Mouse (Mus musculus) adrenal gland, postnatal 14 days (tissue): ENCODE measurements around the gene Olfr1118. TPM values are rescaled to one million over a fixed set of nuclear protein-coding genes. Genes with fewer than 3 reads are reported as not detected.
"Not testable (repeated sequence)": the region's sequence is repeated elsewhere in the genome, so short reads cannot be mapped to it uniquely, and the experiment has no call there.

ENCODE experiments used
- DNase-seq: peaks from one replicate; pipeline ENCODE4 v3.0.0; 2021; ENCODE audit warnings: mixed read lengths
- long read RNA-seq, 2 experiments: library from polyadenylated mRNA; stranded (forward); transcript quantifications; one replicate each; pipeline ENCODE4 v2.0.0; 2021
- total RNA-seq: library from RNA; stranded (reverse); gene quantifications from 2 replicates; pipeline ENCODE4 v1.2.3, GENCODE M21; 2021

Olfr1118 gene
- total RNA-seq = not detected in 2 replicates
- long read RNA-seq, experiment 1 = 0 reads
- long read RNA-seq, experiment 2 = 0 reads

GRCm38 (mm10) chr2:87307281-87307680 lies at the start of gene Olfr1118:
Gene Olfr1118 (plus strand): TSS chr2:87307581.
- no peak for DNase-seq

GRCm38 (mm10) chr2:87267234-87267633 lies 40.1 kb upstream of the Olfr1118 start, which contains the start of gene Olfr1116:
Gene Olfr1116 (plus strand): TSS chr2:87267534.
- no peak for DNase-seq

GRCm38 (mm10) chr2:87293977-87294376 lies 13.4 kb upstream of the Olfr1118 start:
- DNase-seq = not testable (repeated sequence)

- DNase-seq = no peak
Observed at GRCm38 (mm10) chr2:87354515-87354914, 47.1 kb downstream of the Olfr1118 start, which contains the start of gene Olfr1120. Gene Olfr1120 (plus strand): TSS chr2:87354815.

- DNase-seq = not testable (repeated sequence)
Observed at GRCm38 (mm10) chr2:87360121-87360520, 52.7 kb downstream of the Olfr1118 start.

Other genes starting within 250 kb of the Olfr1118 start
- gene Olfr1107, start 231.8 kb upstream of the Olfr1118 start, total RNA-seq = not detected in 2 replicates
- gene Olfr1109, start 211.6 kb upstream of the Olfr1118 start, total RNA-seq = not detected in 2 replicates
- gene Olfr259, start 193.0 kb upstream of the Olfr1118 start, total RNA-seq = not detected in 2 replicates
- not detected in 2 replicates for gene Olfr1110, start 167.3 kb upstream of the Olfr1118 start, total RNA-seq
- gene Olfr1111, start 155.0 kb upstream of the Olfr1118 start, total RNA-seq = not detected in 2 replicates
- gene Olfr1112, start 119.8 kb upstream of the Olfr1118 start, total RNA-seq = not detected in 2 replicates
- not detected in 2 replicates for gene Olfr1113, start 98.6 kb upstream of the Olfr1118 start, total RNA-seq
- not detected in 2 replicates for gene Olfr1115, start 59.6 kb upstream of the Olfr1118 start, total RNA-seq
- not detected in 2 replicates for gene Olfr1116, start 40.0 kb upstream of the Olfr1118 start, total RNA-seq
- gene Olfr1120, start 47.2 kb downstream of the Olfr1118 start, total RNA-seq = not detected in 2 replicates
- gene Olfr1121, start 62.3 kb downstream of the Olfr1118 start, total RNA-seq = not detected in 2 replicates
- not detected in 2 replicates for gene Olfr1122, start 78.3 kb downstream of the Olfr1118 start, total RNA-seq
- gene Olfr1123, start 109.1 kb downstream of the Olfr1118 start, total RNA-seq = not detected in 2 replicates
- not detected in 2 replicates for gene Olfr1124, start 122.7 kb downstream of the Olfr1118 start, total RNA-seq
- not detected in 2 replicates for gene Olfr1126, start 146.4 kb downstream of the Olfr1118 start, total RNA-seq
- gene Pramel7, start 189.5 kb downstream of the Olfr1118 start, total RNA-seq = not detected in 2 replicates
- not detected in 2 replicates for gene Pramel6, start 199.0 kb downstream of the Olfr1118 start, total RNA-seq
- gene Olfr153, start 224.2 kb downstream of the Olfr1118 start, total RNA-seq = not detected in 2 replicates
- gene Olfr1128, start 238.0 kb downstream of the Olfr1118 start, total RNA-seq = not detected in 2 replicates